Mouse (Mus musculus) heart, embryonic 13.5 days (tissue): ENCODE measurements around the gene Ccdc124. TPM values are rescaled to one million over a fixed set of nuclear protein-coding genes. Genes with fewer than 3 reads are reported as not detected.

Experiments used
- ATAC-seq: fragments of 200-750 bp; cut with Nextera tagmentation; 2 replicates; pipeline ENCODE4 v1.8.0; 2017; ENCODE audit warnings: moderate TSS enrichment; ENCODE audit not compliant: insufficient number of reproducible peaks, low FRiP score, low TSS enrichment; ENCODE audit errors: extremely low read depth
- H3K27ac ChIP-seq: fragments of 300-500 bp; sonication (generic); replicated peaks from 2 replicates; pipeline ENCODE4 v1.5.1; 2015; ENCODE audit warnings: moderate library complexity, mild to moderate bottlenecking, inconsistent platforms
- H3K27me3 ChIP-seq: fragments of 300-500 bp; sonication (generic); replicated peaks from 2 replicates; pipeline ENCODE4 v1.6.1; 2015; ENCODE audit warnings: mild to moderate bottlenecking, inconsistent platforms
- H3K36me3 ChIP-seq: fragments of 300-500 bp; sonication (generic); 2 replicates; pipeline ENCODE4 v1.6.1; 2015; ENCODE audit warnings: mild to moderate bottlenecking, inconsistent platforms
- H3K4me1 ChIP-seq: fragments of 300-500 bp; sonication (generic); 2 replicates; pipeline ENCODE4 v1.6.1; 2015; ENCODE audit warnings: inconsistent platforms
- H3K4me2 ChIP-seq: fragments of 300-500 bp; sonication (generic); 2 replicates; pipeline ENCODE4 v1.6.1; 2015; ENCODE audit warnings: inconsistent platforms, mild to moderate bottlenecking, moderate library complexity
- H3K4me3 ChIP-seq: fragments of 300-500 bp; sonication (generic); 2 replicates; pipeline ENCODE4 v1.5.1; 2015; ENCODE audit warnings: moderate library complexity, mild to moderate bottlenecking, inconsistent platforms
- H3K9ac ChIP-seq: fragments of 300-500 bp; sonication (generic); 2 replicates; pipeline ENCODE4 v1.6.1; 2015; ENCODE audit warnings: inconsistent platforms, mild to moderate bottlenecking, moderate library complexity
- H3K9me3 ChIP-seq: fragments of 300-500 bp; sonication (generic); 2 replicates; pipeline ENCODE4 v1.6.1; 2016; ENCODE audit warnings: inconsistent platforms
- WGBS: fragments of 180-500 bp; shearing (Covaris S2); methylation state at CpG from one replicate; pipeline ENCODE4 v1.1.7; 2015; ENCODE audit warnings: mixed read lengths; 5-methylcytosine and 5-hydroxymethylcytosine counted together
- polyA plus RNA-seq: library from polyadenylated mRNA; unstranded; fragments of >200 nt; fragmentation: Nextera tagmentation; extraction: Ambion mirVana; gene quantifications from 2 replicates; pipeline ENCODE4 v1.2.1, GENCODE M21; 2015

Gene Ccdc124
- polyA plus RNA-seq, 1 experiment from 2014 or later, result 89.0 TPM

DNA sequence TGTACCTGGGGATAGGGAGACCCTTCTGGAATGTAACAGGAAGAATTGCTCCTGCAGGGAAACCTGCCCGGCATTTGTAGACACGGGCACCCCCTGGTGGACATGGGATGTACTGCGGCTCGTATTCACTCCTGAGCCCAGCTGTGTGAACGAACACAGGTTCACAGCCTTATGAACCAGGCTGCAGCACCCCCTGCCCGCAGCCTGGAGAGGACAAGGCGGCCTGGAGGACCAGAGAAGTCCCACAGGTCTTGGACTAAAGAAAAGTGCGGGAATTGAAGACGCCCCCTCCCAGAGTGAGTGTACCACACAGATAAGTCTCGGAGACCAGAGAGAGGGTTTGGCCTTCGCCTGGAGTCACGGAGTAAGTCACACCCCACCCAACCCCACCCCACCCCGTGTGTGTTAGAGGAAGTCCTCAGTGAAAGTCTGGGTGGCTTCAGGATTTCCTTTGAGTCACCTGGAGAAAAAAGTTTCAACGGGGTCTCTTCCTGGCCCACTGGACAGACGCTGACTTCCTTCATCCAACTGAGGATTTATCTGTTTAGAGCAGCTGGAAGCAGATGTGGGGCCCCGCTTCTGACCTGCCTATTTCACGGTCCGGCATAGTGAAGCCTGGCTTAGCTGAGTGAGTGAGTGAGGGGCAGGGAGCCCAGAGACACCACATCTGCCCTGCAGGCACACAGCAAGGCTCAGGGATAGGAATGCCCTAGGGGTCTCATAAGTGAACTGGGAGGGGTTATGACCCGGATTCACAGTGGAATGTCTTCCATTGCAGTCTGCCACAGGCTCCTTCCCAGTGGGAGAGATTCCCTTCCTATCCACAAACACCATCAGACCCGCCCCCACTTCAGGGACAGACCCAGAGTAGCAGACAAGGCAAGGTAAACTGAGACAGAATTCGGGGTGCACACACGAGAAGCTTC is 32.3 kb downstream of the Ccdc124 start:
- 24% methylated on average over 22 of the region's 22 CpGs for WGBS
- ATAC-seq, result no peak
- Histone ChIP-seq H3K4me3 (peak overlapping the region; percentile 13; the same call in 1 of the 2 replicates), H3K27ac (no peak overlapping the region), H3K9me3 (no peaks in the 10 kb centered on the region), H3K36me3 (no peaks in the 10 kb centered on the region), H3K4me2 (peak overlapping the region; percentile 94), H3K9ac (peak overlapping the region; percentile 48; the same call in 1 of the 2 replicates), H3K27me3 (peaks cover 33% of the 10 kb centered on the region), H3K4me1 (peaks cover 20% of the 10 kb centered on the region)

- H3K4me3 ChIP-seq, result no peak overlapping the region
- H3K27ac ChIP-seq, result peak overlapping the region; percentile 60
- peak overlapping the region; percentile 94 for H3K4me2 ChIP-seq
- peaks cover 5% of the 10 kb centered on the region; the same call in 1 of the 2 replicates for H3K36me3 ChIP-seq
- H3K9ac ChIP-seq, result no peak overlapping the region
- H3K4me1 ChIP-seq, result peaks cover 20% of the 10 kb centered on the region
- H3K27me3 ChIP-seq, result peaks cover 27% of the 10 kb centered on the region
- H3K9me3 ChIP-seq, result no peaks in the 10 kb centered on the region
- no peak for ATAC-seq
- 49% methylated on average over 10 of the region's 10 CpGs for WGBS
These were observed 33.1 kb downstream of the Ccdc124 start for GRCm38 (mm10) chr8:70840590-70840989.

- Histone ChIP-seq H3K4me1 (peaks cover 20% of the 10 kb centered on the region), H3K4me2 (peak within 1 kb of the TSS; percentile 94), H3K36me3 (peaks cover 15% of the 10 kb centered on the region; the same call in 1 of the 2 replicates), H3K27me3 (peaks cover 27% of the 10 kb centered on the region), H3K9me3 (no peaks in the 10 kb centered on the region), H3K9ac (peak within 1 kb of the TSS; percentile 89), H3K27ac (peak within 1 kb of the TSS; percentile 84), H3K4me3 (peak within 1 kb of the TSS; percentile 82)
- peak; percentile 94 for ATAC-seq
- WGBS, result 2% methylated on average over 55 of the region's 55 CpGs
These were observed 34.1 kb downstream of the Ccdc124 start, which contains the start of gene Arrdc2 for GRCm38 (mm10) chr8:70839408-70840351. Gene Arrdc2, minus strand, starts transcription at chr8:70839720.

DNA sequence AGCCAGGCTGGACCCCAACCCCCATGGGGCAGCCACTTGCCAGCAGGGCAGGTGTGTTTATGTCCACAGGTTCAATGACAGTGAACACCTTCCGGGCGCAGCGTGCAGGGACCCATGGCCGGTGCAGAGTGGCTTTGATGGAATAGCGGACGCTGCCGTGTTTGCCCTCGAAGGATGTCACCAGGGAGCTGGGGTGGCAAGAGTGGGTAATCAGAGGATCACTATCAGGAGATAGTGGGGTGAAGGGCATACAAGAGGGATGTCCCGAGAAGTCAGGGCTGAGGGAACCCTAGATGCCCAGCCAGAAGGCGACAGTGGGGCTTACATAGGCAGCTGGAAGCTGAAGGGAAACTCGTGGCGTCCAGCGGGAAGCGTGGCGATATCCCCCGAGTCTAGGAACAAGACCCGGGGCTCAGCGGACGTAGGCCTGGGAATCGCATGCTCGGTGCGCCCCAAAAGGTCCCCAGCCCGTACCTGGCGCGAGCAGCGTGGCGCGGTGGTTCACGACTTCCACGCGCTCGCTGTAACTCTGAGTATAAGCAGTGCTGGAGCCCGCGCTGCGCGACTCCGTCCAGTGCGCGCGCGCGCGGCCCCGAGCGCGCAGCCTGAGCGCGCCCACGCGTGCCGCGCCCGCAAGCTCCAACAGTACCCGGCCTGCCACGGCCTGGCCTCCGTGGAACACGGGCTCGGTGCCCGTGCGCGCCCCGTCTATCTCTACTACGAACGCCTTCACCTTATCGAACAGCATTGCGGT is 34.9 kb downstream of the Ccdc124 start:
- Histone ChIP-seq H3K27me3 (peaks cover 24% of the 10 kb centered on the region), H3K27ac (peak overlapping the region; percentile 84), H3K4me3 (peak overlapping the region; percentile 82), H3K9me3 (no peaks in the 10 kb centered on the region), H3K36me3 (peaks cover 18% of the 10 kb centered on the region; the same call in 1 of the 2 replicates), H3K4me1 (peaks cover 22% of the 10 kb centered on the region), H3K9ac (peak overlapping the region; percentile 89), H3K4me2 (peak overlapping the region; percentile 94)
- 2% methylated on average over 66 of the region's 66 CpGs for WGBS
- ATAC-seq, result no peak

DNA sequence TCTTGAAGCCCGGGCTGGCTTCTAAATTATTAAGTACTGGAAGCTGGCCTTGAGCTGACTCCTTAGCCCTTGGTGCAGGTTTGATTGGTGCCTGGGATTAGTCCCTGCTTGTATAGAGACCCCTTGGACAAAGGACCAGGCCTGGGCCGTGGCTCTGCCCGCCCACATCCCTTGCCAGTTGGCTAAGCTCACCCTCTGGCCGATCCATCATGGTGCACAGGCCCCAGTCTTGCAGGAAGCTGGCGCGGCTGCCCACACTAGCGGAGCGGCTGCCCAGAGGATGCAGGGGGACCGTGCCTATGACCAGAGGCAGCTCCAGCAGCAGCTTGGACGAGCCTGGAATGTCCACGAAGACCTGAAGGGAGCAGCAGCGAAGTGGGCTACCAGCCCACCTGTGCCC is 37.1 kb downstream of the Ccdc124 start:
- no peak overlapping the region for H3K27ac ChIP-seq
- no peaks in the 10 kb centered on the region for H3K9me3 ChIP-seq
- no peak overlapping the region for H3K4me3 ChIP-seq
- H3K9ac ChIP-seq, result no peak overlapping the region
- H3K27me3 ChIP-seq, result peaks cover 2% of the 10 kb centered on the region; the same call in 1 of the 2 replicates
- peaks cover 18% of the 10 kb centered on the region; the same call in 1 of the 2 replicates for H3K36me3 ChIP-seq
- ATAC-seq, result no peak
- H3K4me2 ChIP-seq, result no peak overlapping the region
- H3K4me1 ChIP-seq, result peaks cover 28% of the 10 kb centered on the region
- WGBS, result 87% methylated on average over 12 of the region's 12 CpGs

GRCm38 (mm10) chr8:70834071-70834470 is 39.7 kb downstream of the Ccdc124 start:
- H3K4me3 ChIP-seq, result no peak overlapping the region
- 91% methylated on average over 3 of the region's 3 CpGs for WGBS
- peaks cover 14% of the 10 kb centered on the region for H3K4me1 ChIP-seq
- H3K27me3 ChIP-seq, result no peaks in the 10 kb centered on the region
- H3K9ac ChIP-seq, result peak overlapping the region; percentile 5; the same call in 1 of the 2 replicates
- no peaks in the 10 kb centered on the region for H3K9me3 ChIP-seq
- no peak for ATAC-seq
- H3K4me2 ChIP-seq, result no peak overlapping the region
- peaks cover 18% of the 10 kb centered on the region; the same call in 1 of the 2 replicates for H3K36me3 ChIP-seq
- no peak overlapping the region for H3K27ac ChIP-seq

- 29% methylated on average over 15 of the region's 15 CpGs for whole genome bisulfite sequencing
- Histone ChIP-seq H3K4me2 (no peak overlapping the region), H3K4me1 (peaks cover 11% of the 10 kb centered on the region), H3K36me3 (peaks cover 18% of the 10 kb centered on the region; the same call in 1 of the 2 replicates), H3K27ac (no peak overlapping the region), H3K9me3 (no peaks in the 10 kb centered on the region), H3K27me3 (no peaks in the 10 kb centered on the region), H3K9ac (0 out of 2 replicates have a peak overlapping the region, but pooled peaks have one; percentile 1), H3K4me3 (no peak overlapping the region)
- ATAC-seq, result no peak
These were observed 40.2 kb downstream of the Ccdc124 start for GRCm38 (mm10) chr8:70833520-70833919.

GRCm38 (mm10) chr8:70833018-70833482 is 40.7 kb downstream of the Ccdc124 start:
- Histone ChIP-seq H3K36me3 (peaks cover 18% of the 10 kb centered on the region; the same call in 1 of the 2 replicates), H3K27ac (no peak overlapping the region), H3K4me3 (no peak overlapping the region), H3K4me2 (no peak overlapping the region), H3K4me1 (peaks cover 9% of the 10 kb centered on the region), H3K9ac (0 out of 2 replicates have a peak overlapping the region, but pooled peaks have one; percentile 1), H3K27me3 (no peaks in the 10 kb centered on the region), H3K9me3 (no peaks in the 10 kb centered on the region)
- WGBS, result 46% methylated on average over 9 of the region's 9 CpGs
- ATAC-seq, result no peak

DNA sequence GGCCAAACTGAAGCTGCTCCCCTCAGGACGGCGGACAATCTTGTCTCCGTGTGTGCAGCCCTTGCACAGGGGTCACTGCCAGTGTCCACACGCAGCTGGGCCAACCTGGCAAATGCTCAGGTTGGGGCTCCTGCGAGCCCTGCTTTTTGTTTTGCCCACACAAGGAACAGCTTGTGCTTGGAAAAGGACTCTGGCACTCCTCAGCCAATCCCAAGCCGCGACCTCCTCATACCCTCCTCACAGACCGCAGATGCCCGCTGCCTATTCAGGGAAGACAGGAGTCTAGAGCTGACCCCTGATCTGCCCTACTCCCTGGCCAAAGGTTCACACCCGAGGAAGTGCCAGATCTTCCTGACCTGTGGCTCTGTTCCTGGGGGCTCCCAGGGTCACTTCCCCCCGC is 41.4 kb downstream of the Ccdc124 start:
- peaks cover 18% of the 10 kb centered on the region; the same call in 1 of the 2 replicates for H3K36me3 ChIP-seq
- ATAC-seq, result no peak
- peaks cover 9% of the 10 kb centered on the region for H3K4me1 ChIP-seq
- no peak overlapping the region for H3K27ac ChIP-seq
- no peaks in the 10 kb centered on the region for H3K9me3 ChIP-seq
- H3K9ac ChIP-seq, result no peak overlapping the region
- H3K4me3 ChIP-seq, result no peak overlapping the region
- no peaks in the 10 kb centered on the region for H3K27me3 ChIP-seq
- no peak overlapping the region for H3K4me2 ChIP-seq
- WGBS, result 71% methylated on average over 11 of the region's 11 CpGs

GRCm38 (mm10) chr8:70831517-70831916 is 42.2 kb downstream of the Ccdc124 start:
- Histone ChIP-seq H3K9ac (no peak overlapping the region), H3K4me3 (no peak overlapping the region), H3K27me3 (no peaks in the 10 kb centered on the region), H3K9me3 (peaks cover 5% of the 10 kb centered on the region; the same call in 1 of the 2 replicates), H3K4me2 (no peak overlapping the region), H3K36me3 (peaks cover 18% of the 10 kb centered on the region; the same call in 1 of the 2 replicates), H3K4me1 (peaks cover 9% of the 10 kb centered on the region), H3K27ac (no peak overlapping the region)
- ATAC-seq, result no peak
- 78% methylated on average over 8 of the region's 8 CpGs for WGBS
